Mouse (Mus musculus) heart, adult 9 months (tissue): ENCODE data around the gene Olfr1417.

Source experiments
- DNase-seq, 2 experiments: peaks; one replicate each; pipeline ENCODE4 v3.0.0; 2022; ENCODE audit warnings: low spot score in 2 of 2

The Olfr1417 gene

GRCm38 (mm10) chr19:11810856-11811255, 28.2 kb downstream of the Olfr1417 start:
- peak; percentile 36 to 55 for DNase-seq

GRCm38 (mm10) chr19:11810003-11810758, 28.8 kb downstream of the Olfr1417 start:
- DNase-seq = no peak

- no peak for DNase-seq
Measured at GRCm38 (mm10) chr19:11808452-11808851, 30.6 kb downstream of the Olfr1417 start.

- no peak for DNase-seq
Measured at GRCm38 (mm10) chr19:11807822-11808221, 31.2 kb downstream of the Olfr1417 start.

GRCm38 (mm10) chr19:11807251-11807650, 31.8 kb downstream of the Olfr1417 start:
- no peak for DNase-seq

GRCm38 (mm10) chr19:11804423-11804822, 34.6 kb downstream of the Olfr1417 start:
- peak; percentile 19 to 61 for DNase-seq

- no peak for DNase-seq
Measured at GRCm38 (mm10) chr19:11800531-11801315, 38.3 kb downstream of the Olfr1417 start.

- DNase-seq = no peak
Measured at GRCm38 (mm10) chr19:11794447-11794846, 44.6 kb downstream of the Olfr1417 start.

- no peak for DNase-seq
Measured at GRCm38 (mm10) chr19:11793741-11794359, 45.2 kb downstream of the Olfr1417 start.

GRCm38 (mm10) chr19:11791825-11792224, 47.2 kb downstream of the Olfr1417 start:
- no peak for DNase-seq

- no peak for DNase-seq
Measured at GRCm38 (mm10) chr19:11788876-11789275, 50.1 kb downstream of the Olfr1417 start.

- DNase-seq = no peak
Measured at GRCm38 (mm10) chr19:11787826-11788225, 51.2 kb downstream of the Olfr1417 start.

GRCm38 (mm10) chr19:11785409-11786154, 53.4 kb downstream of the Olfr1417 start:
- no peak for DNase-seq

GRCm38 (mm10) chr19:11777191-11777865, 61.7 kb downstream of the Olfr1417 start:
- peak in 1 of 2 experiments; percentile 34 for DNase-seq
